Mouse (Mus musculus): ENCODE measurements around the gene Pank3. TPM values are rescaled to one million over a fixed set of nuclear protein-coding genes. Genes with fewer than 3 reads are reported as not detected.
"Not testable (repeated sequence)": the region's sequence is repeated elsewhere in the genome, so short reads cannot be mapped to it uniquely, and the experiment has no call there.

Gene Pank3
- polyA plus RNA-seq, 1 experiment from 2014 or later: 28.7 TPM

GRCm38 (mm10) chr11:35782444-35782843 is 13.2 kb downstream of the Pank3 start:
- H3K4me2 ChIP-seq (replicated peaks): no peak overlapping the region
- H3K4me3 ChIP-seq: no peak overlapping the region
- H3K27ac ChIP-seq: no peak overlapping the region
- H3K27me3 ChIP-seq (replicated peaks): no peaks in the 10 kb centered on the region
- no peaks in the 10 kb centered on the region for H3K4me1 ChIP-seq
- no peak for ATAC-seq (ENCODE audit: low FRiP score, low read depth)
- H3K9ac ChIP-seq: no peak overlapping the region
- H3K9me3 ChIP-seq: no peaks in the 10 kb centered on the region
- 98% methylated on average over 3 of the region's 3 CpGs for WGBS
- peaks cover 64% of the 10 kb centered on the region for H3K36me3 ChIP-seq

GRCm38 (mm10) chr11:35783038-35783437 is 13.8 kb downstream of the Pank3 start:
- no peak for ATAC-seq (ENCODE audit: low FRiP score, low read depth)
- WGBS: 94% methylated on average over 5 of the region's 5 CpGs
- H3K36me3 ChIP-seq: peaks cover 59% of the 10 kb centered on the region
- H3K9ac ChIP-seq: no peak overlapping the region
- no peak overlapping the region for H3K4me2 ChIP-seq (replicated peaks)
- H3K27me3 ChIP-seq (replicated peaks): no peaks in the 10 kb centered on the region
- H3K27ac ChIP-seq: no peak overlapping the region
- no peaks in the 10 kb centered on the region for H3K4me1 ChIP-seq
- H3K4me3 ChIP-seq: no peak overlapping the region
- no peaks in the 10 kb centered on the region for H3K9me3 ChIP-seq

DNA sequence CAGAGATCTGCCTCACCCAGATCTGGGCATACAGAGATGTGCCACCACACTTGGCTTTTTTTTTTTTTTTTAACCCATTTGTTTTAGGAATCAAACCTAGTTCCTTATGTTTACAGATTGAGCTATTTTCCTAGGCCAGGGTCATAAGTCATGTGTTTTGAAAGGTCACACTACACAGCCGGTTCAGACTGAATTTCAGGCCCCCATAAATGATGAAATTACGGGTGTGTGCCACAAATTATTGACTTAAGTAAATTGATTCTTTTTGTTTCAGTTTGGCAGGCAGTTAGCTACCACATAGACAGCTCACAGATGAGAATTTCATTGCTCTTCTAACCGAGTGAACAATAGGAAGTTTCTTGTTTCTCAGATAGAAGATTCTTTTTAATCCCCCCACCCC is 14.7 kb downstream of the Pank3 start:
- ATAC-seq (ENCODE audit: low FRiP score, low read depth): no peak
- no peak overlapping the region for H3K4me3 ChIP-seq
- 93% methylated on average over 3 of the region's 3 CpGs for WGBS
- H3K4me2 ChIP-seq (replicated peaks): no peak overlapping the region
- no peaks in the 10 kb centered on the region for H3K4me1 ChIP-seq
- peaks cover 52% of the 10 kb centered on the region for H3K36me3 ChIP-seq
- H3K9ac ChIP-seq: no peak overlapping the region
- H3K27ac ChIP-seq: no peak overlapping the region
- H3K27me3 ChIP-seq (replicated peaks): no peaks in the 10 kb centered on the region
- no peaks in the 10 kb centered on the region for H3K9me3 ChIP-seq

DNA sequence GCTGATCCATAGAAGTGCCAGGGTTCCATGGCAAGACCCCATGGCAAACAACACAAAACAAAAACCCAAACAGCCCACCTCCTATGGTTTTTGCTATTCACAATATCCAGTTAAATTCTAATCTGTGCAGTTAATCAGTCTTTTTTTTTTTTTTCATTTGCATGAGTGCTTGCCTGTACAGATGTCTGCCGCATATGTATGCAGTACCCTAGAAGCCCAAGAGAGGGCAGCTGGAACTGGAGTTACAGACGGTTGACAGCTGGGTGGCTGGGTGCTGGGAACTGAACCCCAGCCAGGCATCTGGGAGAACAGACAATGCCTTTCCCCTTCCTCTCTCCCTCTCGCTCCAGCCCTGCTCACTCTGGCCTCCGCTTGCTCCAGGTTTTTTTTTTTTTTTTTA is 15.3 kb downstream of the Pank3 start:
- Histone ChIP-seq H3K27ac (no peak overlapping the region), H3K4me1 (no peaks in the 10 kb centered on the region), H3K9me3 (no peaks in the 10 kb centered on the region), H3K27me3 (replicated peaks) (no peaks in the 10 kb centered on the region), H3K36me3 (peaks cover 47% of the 10 kb centered on the region), H3K9ac (no peak overlapping the region), H3K4me3 (no peak overlapping the region), H3K4me2 (replicated peaks) (no peak overlapping the region)
- ATAC-seq (ENCODE audit: low FRiP score, low read depth): no peak
- 92% methylated on average over 4 of the region's 4 CpGs for WGBS

DNA sequence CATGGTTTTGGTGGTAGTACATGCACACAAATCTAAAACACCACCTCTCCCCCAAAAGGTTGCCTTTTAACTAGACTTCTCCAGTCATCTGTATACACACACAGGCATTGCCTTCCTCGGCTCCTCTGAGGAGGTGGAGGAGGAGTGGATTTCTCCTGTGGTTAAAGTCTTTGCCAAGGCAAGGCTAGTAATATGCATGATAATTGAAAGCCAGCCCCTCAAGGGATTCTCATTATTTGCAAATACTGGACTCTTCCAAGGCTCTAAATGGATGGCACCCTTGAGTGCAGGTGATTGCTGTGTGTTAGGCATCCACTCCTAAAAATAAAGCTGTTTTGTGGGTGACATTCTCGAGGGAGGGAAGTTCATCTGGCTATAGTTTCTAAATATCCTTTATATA is 19.2 kb downstream of the Pank3 start:
- no peak for ATAC-seq (ENCODE audit: low FRiP score, low read depth)
- Histone ChIP-seq H3K4me2 (replicated peaks) (no peak overlapping the region), H3K27ac (no peak overlapping the region), H3K4me3 (no peak overlapping the region), H3K36me3 (peaks cover 30% of the 10 kb centered on the region), H3K9ac (no peak overlapping the region), H3K9me3 (no peaks in the 10 kb centered on the region), H3K4me1 (no peaks in the 10 kb centered on the region), H3K27me3 (replicated peaks) (no peaks in the 10 kb centered on the region)
- 78% methylated on average over 2 of the region's 2 CpGs for WGBS

DNA sequence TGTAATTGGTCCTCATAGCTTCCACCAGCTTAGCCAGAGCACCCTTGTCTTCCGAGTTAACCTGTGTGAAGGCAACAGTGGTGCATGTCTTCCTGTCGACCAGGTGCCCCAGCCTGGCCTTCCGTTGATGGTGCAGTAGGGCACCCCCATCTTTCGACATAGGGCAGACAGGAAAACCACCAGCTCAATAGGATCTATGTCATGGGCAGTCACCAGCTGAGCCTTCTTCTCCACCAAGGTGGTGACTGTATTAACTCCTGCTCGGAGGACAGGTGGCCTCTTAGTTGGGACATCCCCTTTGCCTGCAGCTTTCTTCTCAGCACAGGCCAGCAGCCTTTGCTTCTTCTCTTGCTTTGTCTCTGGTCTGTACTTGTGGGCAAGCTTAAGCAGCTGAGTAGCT is 23.5 kb downstream of the Pank3 start:
- H3K27ac ChIP-seq; H3K4me1 ChIP-seq; H3K9ac ChIP-seq; ATAC-seq (ENCODE audit: low FRiP score, low read depth); H3K4me3 ChIP-seq; H3K9me3 ChIP-seq; H3K36me3 ChIP-seq; H3K4me2 ChIP-seq (replicated peaks): not testable (repeated sequence)
- H3K27me3 ChIP-seq (replicated peaks): peaks cover 24% of the 10 kb centered on the region
- 85% methylated on average over 5 of the region's 5 CpGs for WGBS

GRCm38 (mm10) chr11:35797751-35798494 is 28.6 kb downstream of the Pank3 start:
- Histone ChIP-seq H3K4me3 (peak overlapping the region; percentile 67), H3K27ac (peak overlapping the region; percentile 59; the same call in 1 of the 2 replicates), H3K9me3 (no peaks in the 10 kb centered on the region), H3K4me2 (replicated peaks) (peak overlapping the region; percentile 87), H3K4me1 (peaks cover 14% of the 10 kb centered on the region), H3K27me3 (replicated peaks) (peaks cover 46% of the 10 kb centered on the region), H3K9ac (peak overlapping the region; percentile 77), H3K36me3 (no peaks in the 10 kb centered on the region)
- ATAC-seq (ENCODE audit: low FRiP score, low read depth): peak; percentile 66
- WGBS: 4% methylated on average over 77 of the region's 86 CpGs

- Histone ChIP-seq H3K27ac (peak overlapping the region; percentile 59; the same call in 1 of the 2 replicates), H3K9ac (peak overlapping the region; percentile 77), H3K36me3 (no peaks in the 10 kb centered on the region), H3K9me3 (no peaks in the 10 kb centered on the region), H3K27me3 (replicated peaks) (peaks cover 46% of the 10 kb centered on the region), H3K4me2 (replicated peaks) (peak overlapping the region; percentile 87), H3K4me1 (peaks cover 14% of the 10 kb centered on the region), H3K4me3 (peak overlapping the region; percentile 67)
- ATAC-seq (ENCODE audit: low FRiP score, low read depth): peak; percentile 86
- WGBS: 3% methylated on average over 23 of the region's 23 CpGs
Observed at GRCm38 (mm10) chr11:35798495-35798820, 29.2 kb downstream of the Pank3 start.

GRCm38 (mm10) chr11:35798874-35799273 is 29.6 kb downstream of the Pank3 start, which contains the start of gene Fbll1:
TSS of gene Fbll1 (minus strand) at chr11:35798884.
- Histone ChIP-seq H3K4me3 (peak within 1 kb of the TSS; percentile 67), H3K27ac (peak within 1 kb of the TSS; percentile 59; the same call in 1 of the 2 replicates), H3K4me2 (replicated peaks) (peak within 1 kb of the TSS; percentile 87), H3K27me3 (replicated peaks) (peaks cover 46% of the 10 kb centered on the region), H3K9ac (peak within 1 kb of the TSS; percentile 77), H3K36me3 (no peaks in the 10 kb centered on the region), H3K4me1 (peaks cover 14% of the 10 kb centered on the region), H3K9me3 (no peaks in the 10 kb centered on the region)
- no peak for ATAC-seq (ENCODE audit: low FRiP score, low read depth)
- 10% methylated on average over 11 of the region's 11 CpGs for WGBS

DNA sequence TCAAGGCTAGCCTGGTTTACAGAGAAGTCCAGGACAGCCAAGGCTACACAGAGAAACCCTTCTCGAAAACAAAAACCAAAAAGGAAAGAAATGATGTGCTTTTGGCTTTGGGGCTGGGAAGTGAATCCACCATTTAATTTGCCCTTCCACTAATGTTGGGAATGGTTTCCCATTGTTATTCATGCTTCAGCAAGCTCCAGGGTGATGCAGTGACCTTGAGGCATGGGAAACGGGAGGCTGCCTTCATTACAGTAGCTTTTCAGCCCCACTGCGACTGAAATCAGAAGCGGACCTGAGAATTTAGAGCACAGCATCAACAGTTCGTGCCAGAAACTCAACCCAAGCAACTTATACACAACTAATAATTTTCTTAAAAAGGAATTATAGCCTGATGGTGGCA is 32.0 kb downstream of the Pank3 start:
- no peak overlapping the region for H3K27ac ChIP-seq
- peaks cover 4% of the 10 kb centered on the region; the same call in 1 of the 2 replicates for H3K36me3 ChIP-seq
- no peak overlapping the region for H3K4me3 ChIP-seq
- peaks cover 14% of the 10 kb centered on the region for H3K4me1 ChIP-seq
- no peaks in the 10 kb centered on the region for H3K9me3 ChIP-seq
- no peak for ATAC-seq (ENCODE audit: low FRiP score, low read depth)
- no peak overlapping the region for H3K4me2 ChIP-seq (replicated peaks)
- WGBS: 81% methylated on average over 5 of the region's 5 CpGs
- no peak overlapping the region for H3K9ac ChIP-seq
- peaks cover 37% of the 10 kb centered on the region for H3K27me3 ChIP-seq (replicated peaks)

DNA sequence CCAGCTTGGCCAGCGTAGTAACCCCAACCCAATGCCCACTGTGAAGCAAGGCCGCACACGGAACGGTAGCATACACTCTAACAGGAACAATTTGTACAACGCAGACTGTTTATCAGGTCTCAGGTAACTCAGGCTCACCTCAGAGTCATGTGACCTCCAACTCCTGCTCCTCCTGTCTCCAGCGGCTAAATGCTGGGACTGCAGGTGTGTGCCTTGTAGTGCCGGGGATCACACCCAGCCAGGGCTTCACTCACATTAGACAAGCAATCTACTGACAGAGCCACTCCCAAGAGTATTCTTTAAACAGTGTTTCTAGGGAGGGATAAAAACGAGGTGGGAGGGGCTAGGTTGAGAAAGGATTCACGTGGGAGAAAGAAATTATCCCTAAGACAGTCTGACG is 42.2 kb downstream of the Pank3 start:
- H3K4me2 ChIP-seq (replicated peaks): no peak overlapping the region
- H3K27ac ChIP-seq: no peak overlapping the region
- H3K4me3 ChIP-seq: no peak overlapping the region
- no peaks in the 10 kb centered on the region for H3K27me3 ChIP-seq (replicated peaks)
- peaks cover 88% of the 10 kb centered on the region for H3K36me3 ChIP-seq
- H3K9me3 ChIP-seq: no peaks in the 10 kb centered on the region
- no peak for ATAC-seq (ENCODE audit: low FRiP score, low read depth)
- H3K9ac ChIP-seq: no peak overlapping the region
- no peaks in the 10 kb centered on the region for H3K4me1 ChIP-seq
- WGBS: 85% methylated on average over 10 of the region's 10 CpGs

GRCm38 (mm10) chr11:35816316-35816715 is 47.0 kb downstream of the Pank3 start:
- H3K9me3 ChIP-seq: no peaks in the 10 kb centered on the region
- ATAC-seq (ENCODE audit: low FRiP score, low read depth): no peak
- peaks cover 92% of the 10 kb centered on the region for H3K36me3 ChIP-seq
- H3K9ac ChIP-seq: no peak overlapping the region
- H3K27ac ChIP-seq: no peak overlapping the region
- WGBS: 93% methylated on average over 12 of the region's 12 CpGs
- H3K27me3 ChIP-seq (replicated peaks): no peaks in the 10 kb centered on the region
- H3K4me2 ChIP-seq (replicated peaks): no peak overlapping the region
- H3K4me3 ChIP-seq: no peak overlapping the region
- H3K4me1 ChIP-seq: no peaks in the 10 kb centered on the region

GRCm38 (mm10) chr11:35827714-35828113 is 58.4 kb downstream of the Pank3 start:
- no peaks in the 10 kb centered on the region for H3K9me3 ChIP-seq
- no peak overlapping the region for H3K9ac ChIP-seq
- no peak overlapping the region for H3K27ac ChIP-seq
- H3K27me3 ChIP-seq (replicated peaks): no peaks in the 10 kb centered on the region
- peaks cover 72% of the 10 kb centered on the region for H3K36me3 ChIP-seq
- no peak for ATAC-seq (ENCODE audit: low FRiP score, low read depth)
- no peak overlapping the region for H3K4me2 ChIP-seq (replicated peaks)
- H3K4me1 ChIP-seq: no peaks in the 10 kb centered on the region
- 95% methylated on average over 6 of the region's 6 CpGs for WGBS
- H3K4me3 ChIP-seq: no peak overlapping the region
